Mouse (Mus musculus) liver, adult 2 months (tissue): ENCODE results near the gene Pak4.

Experiments used
- CTCF ChIP-seq: fragments of 200-500 bp; IDR thresholded peaks from 2 replicates; pipeline ENCODE4 v1.5.1; 2011; ENCODE audit warnings: low read depth, low read length, control low read depth
- POLR2A ChIP-seq: fragments of 200-500 bp; IDR thresholded peaks from 2 replicates; pipeline ENCODE4 v1.6.1; 2011; ENCODE audit warnings: low read length, control low read depth; ENCODE audit not compliant: insufficient read depth; ENCODE audit errors: extremely low read depth

DNA sequence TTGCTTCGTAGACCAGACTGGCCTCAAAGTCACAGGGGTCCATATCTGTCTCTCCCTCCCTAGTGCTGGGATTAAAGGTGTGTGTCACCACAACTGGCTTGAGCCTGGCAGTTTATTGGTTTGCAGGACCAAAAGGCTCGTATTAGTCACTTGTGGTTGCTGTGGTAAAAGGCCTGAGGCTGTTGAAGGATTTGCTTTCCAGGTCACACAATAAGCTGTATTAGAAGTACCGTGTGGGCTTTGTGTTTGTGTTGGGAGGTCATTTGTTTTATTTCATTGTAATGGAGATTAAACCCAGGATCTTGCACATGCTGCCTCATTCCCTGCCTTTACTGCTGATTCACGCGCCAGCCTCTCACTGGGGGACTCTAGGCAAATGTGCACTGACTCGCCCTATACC is 47.4 kb upstream of the Pak4 start:
- TF ChIP-seq POLR2A (no peak), CTCF (no peak)
